Mouse (Mus musculus) gastrocnemius, postnatal 14 days (tissue): ENCODE measurements at regions not wholly inside any gene's neighbourhood (a gene's known extent, or its start where the extent isn't known, plus 50 kb on each side); places are given as distances from the start of the nearest gene placed in this dataset.

ENCODE experiments used
- DNase-seq: peaks from one replicate; pipeline ENCODE4 v3.0.0; 2021; ENCODE audit warnings: mixed read lengths
- intact Hi-C: fragments of 180-260 bp; cut with DNase I; formaldehyde crosslinking; loops from one replicate; pipeline ENCODE4 v1.15.1; 2025; ENCODE audit warnings: low total_unique reads

DNA sequence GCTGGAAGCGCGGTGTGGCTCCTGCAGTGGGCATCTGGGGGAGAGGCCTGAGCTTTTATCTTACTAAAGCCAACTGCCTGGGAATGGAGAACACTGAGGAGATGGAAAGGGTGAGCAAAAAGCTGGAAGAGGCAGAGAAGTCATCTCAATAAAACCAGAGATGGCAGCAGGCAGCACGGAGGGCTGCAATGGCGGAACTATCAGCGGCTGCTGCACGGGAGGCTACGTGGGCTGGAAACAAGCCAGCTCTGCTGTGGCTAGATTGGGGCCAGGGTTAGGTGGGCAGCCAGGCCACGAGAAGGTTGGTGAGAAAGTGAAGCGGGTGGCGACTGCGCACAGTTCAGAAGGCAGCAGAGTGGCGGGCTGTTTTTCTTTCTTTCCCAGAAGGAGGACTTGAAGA is 197.8 kb downstream of the Enc1 start:
- no peak for DNase-seq
- intact Hi-C loops, result no loop called here

DNA sequence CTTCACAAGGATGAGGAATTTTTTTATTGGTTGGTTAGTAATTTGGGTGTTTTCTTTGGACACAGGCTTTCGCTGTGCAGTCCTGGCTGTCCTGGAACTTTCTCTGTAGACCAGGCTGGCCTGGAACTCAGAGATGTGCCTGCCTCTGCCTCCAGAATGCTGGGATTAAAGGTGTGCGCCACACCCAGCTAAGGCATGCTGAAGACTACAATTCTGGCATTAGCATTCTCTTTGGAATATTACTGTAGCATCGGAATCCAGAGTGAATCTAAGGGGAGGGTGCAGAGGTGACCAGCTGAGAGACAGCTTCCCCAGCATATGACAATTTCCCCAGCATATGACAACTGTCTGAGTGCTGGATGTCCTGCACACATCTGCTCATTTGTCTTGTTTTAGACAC is 197.4 kb downstream of the Enc1 start:
- intact Hi-C loops, result no loop called here
- no peak for DNase-seq

DNA sequence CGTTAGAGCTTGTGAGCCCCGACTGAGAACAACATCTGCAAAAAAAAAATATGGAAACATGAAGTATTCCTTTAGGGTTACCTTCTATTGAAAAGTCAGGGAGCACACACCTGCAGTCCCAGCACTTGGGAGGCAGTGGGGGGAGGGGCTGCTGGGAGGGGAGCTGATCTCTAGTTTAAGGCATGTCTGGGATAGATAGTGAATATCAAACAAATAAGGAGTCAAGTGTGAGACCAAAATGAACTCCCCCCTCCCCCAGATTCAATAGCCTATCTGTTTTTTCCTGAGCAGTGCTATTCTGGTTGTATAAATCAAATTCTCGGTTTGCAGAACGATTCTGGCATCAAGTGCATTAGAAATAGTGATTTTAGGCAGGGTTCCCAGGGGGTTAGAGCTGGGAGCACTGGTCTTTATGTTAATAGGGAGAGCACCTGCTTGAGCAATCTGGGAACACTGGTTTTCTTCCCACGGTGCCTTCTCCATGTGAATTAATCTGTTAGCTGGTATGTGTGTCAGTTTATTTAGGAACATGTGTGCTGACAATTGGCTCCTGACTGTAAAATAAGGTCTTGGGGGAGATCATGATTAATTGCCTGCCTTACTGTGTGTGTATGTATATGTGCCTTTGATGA is 195.9 kb downstream of the Enc1 start:
- intact Hi-C loops, result no loop called here
- DNase-seq, result no peak

DNA sequence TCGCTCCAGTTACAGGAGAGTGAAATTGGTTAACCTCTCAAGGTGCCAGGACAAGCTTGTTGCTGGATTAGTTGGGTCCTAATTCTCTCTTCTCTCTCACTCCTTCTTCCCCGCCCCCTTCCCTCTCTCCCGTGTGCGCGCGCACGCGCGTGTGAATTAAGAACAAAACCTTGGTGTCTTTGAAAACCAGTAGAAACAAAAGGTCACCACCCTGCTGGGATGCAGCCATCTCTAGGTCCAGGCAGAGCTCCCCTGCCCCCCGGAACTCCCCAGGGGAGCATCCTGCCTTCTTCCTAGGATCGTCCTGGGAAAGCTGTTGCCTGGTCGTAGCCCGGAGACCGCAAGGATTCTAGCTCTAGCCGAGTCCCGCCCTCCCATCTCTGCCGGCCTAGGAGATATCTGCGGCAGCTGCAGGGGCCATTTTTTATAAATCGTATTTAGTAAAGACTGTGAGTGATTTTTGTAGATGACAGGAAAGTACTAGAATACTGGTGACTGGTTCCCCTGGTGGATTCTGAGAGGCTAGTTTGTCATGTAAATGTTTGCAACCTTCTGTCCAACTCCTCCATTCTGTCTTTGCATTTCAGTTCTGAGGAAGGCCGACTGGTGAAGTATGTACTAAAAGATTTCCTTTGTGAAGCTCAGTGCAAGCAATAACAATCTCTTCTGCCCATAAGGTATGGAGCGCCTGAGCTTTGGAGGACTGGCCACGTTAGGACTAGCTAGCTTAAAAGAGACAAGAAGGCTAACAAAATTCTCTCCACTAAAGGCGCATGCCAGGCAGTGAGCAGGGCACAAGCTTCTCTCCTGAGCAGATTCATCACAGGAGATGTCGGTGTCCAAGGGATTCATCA is 195.2 kb downstream of the Enc1 start:
- intact Hi-C loops, result no loop called here
- DNase-seq, result peak; percentile 63

DNA sequence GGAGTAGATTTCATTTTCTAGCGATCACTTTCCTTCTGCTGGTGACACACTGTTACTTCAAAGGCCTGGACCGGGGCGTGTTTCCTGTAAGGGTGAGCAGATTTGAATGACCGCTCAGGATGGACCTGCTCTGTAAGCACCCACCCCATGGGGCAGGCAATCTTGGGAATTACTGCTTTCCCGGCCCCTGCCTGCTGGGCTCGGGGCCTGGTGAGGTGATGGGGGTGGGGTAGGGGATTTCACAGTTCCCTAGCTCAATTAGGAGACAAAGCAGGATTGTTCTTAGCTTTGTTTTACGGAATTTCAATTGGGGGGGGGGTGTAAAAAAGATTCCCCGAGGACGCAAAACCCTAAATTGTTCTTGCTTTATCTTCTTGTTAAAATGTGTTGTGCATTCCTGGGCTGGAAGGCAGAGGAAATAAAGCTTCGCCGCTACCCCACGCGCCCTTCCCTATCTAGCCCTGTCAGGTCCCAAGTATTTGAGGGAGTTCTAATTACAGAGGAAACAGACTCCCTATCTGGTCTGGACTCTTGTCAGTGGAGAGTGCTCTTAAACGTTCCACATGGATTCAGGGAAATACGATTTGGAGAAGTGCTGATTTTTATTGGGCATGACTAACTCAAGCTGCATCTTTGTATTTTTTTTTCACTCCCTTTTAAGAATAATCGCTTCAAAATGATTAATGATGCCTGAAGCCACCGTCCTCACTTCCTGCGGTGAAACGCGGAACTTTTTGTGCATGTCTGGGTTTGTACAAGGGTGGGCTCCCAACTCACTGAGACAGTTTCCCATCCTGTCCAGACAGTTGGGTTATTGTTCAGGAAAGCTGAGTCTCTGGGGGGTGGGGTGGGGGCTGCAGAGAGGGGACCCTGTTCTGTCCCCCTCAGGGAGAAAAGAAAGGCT is 194.3 kb downstream of the Enc1 start:
- no peak for DNase-seq
- intact Hi-C loops, result no loop called here

DNA sequence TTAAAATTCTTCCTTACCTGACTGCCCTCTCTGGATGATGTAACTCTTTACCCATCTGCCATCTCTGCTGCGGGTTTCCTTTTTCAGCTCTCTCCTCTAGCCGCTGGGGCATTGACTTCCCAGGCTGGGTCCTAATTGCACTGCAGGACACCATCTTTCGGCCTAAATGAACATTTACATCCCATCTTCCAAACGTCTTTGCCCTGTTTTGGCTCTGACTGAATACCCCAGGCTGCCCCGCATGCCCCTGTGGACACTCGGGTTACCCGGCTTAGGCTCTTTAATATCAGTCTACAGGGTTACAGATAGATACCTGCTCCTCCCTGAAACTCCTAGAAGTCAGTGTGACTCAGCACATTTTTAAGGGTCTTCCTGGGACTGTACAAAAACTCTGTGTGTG is 193.3 kb downstream of the Enc1 start:
- DNase-seq, result no peak
- intact Hi-C loops, result no loop called here

DNA sequence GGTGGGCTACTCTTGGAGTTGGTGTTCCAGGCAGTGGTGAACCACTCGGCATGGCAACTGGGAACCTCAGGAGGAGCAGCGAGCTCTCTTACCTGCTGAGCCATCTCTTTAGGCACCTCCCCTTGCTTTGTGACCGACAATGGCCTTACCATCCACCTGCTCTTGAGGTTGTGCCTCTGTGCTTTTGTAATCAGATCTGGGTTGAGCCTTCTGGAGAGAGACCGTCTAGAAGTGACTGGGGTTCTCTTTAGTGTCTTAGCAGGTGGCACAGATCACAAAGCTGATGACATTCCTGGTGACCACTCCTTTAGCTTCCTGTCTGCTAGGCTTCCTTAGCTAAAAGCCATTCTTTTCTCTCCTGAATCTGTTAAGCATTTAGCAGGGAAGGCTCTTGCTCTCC is 191.7 kb downstream of the Enc1 start:
- no peak for DNase-seq
- intact Hi-C loops, result no loop called here

DNA sequence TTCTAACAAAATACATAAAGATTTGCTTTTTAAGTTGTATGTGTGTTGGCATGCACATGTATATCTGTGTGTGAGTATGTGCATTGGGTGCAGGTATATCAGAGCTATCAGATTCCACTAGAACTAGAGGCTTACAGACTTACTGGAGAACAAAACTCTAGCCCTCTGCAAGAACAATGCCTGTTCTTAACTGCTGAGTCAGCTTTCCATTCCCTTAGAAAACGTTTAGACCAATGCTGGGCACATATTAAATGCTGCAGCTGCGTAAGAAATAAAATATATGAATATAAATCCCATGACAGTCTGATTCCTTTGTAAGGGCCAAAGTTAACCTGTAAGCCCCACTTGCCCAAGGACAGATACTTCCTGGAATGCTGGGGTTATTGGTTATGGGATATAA is 190.0 kb downstream of the Enc1 start:
- DNase-seq, result no peak
- intact Hi-C loops, result no loop called here

DNA sequence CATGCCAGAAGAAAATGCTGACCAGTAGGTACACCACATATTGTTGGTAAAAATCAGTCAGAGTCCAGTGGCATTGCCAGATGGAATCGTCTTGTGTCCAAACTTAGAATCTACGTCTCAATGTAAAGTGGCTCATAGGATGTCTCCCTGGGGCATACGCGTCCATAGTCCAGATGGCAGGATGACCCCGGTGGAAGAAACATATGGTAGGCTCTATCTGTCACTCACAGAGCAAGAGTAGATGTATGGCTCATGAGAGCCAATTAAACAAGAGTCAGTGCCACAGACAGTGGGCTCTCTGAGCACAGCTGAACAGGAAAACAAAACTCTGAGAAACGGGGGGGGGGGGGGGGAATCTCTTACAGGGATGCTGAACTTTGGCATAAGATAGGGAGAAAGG is 187.3 kb downstream of the Enc1 start:
- no peak for DNase-seq
- intact Hi-C loops, result no loop called here

DNA sequence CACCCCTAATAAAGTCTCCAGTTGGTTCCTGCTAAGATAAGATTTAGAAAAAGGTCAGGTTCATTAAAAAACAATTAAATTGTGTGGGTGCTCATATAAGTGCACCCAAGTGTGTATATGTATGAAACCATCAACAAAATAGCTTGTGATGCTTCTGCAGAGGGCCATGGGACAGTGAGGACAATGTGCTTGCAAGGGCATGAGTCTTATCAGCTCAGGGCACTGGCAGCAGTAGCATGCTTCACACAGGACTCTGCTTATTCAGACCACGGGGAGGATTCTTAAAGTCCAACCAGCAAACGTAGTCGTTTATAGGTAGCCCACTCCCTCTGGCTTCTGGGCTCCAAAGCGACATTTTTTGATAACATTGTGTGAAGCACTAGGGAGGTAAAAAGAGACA is 186.6 kb downstream of the Enc1 start:
- intact Hi-C loops, result no loop called here

DNA sequence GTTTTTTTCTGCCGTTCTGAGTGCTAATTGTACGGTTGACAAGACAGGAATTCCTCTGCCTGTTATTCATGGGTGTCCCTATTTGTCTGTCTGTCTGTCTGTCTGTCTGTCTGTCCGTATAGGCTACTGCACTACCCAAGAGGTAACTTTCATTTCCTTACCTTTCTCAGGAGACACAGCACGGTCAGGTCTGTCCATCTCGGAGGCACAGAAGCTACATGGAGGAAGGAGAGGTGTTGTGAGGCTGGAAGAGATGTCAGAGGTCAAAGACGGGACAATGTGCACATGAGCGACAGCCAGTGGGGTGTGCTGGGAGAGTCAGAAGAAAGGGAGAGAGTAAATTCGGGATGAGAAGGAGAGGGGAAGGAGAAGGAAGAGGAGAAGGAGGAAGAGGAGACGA is 184.8 kb downstream of the Enc1 start:
- intact Hi-C loops, result no loop called here
- DNase-seq, result no peak

More for the DNA sequence above, 186.6 kb downstream of the Enc1 start:
- DNase-seq, result no peak

DNA sequence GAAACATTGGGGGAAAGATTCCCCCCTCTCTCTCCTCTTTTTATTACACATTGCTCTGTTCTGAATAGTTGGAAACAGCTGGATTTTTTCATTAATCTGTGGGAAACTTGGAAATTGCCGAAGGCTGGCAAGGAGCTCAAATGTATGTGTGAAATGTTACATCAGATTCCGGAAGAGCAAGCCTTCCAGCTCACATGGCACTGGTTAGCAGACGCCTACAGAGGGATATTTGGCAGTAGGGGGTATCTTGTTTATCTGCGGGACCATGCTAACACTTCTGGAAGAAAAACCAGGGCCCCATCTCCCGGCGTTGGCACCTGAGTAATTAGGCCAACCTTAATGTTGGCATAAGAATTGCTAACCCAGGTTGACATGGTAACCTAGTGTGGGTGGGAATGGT is 183.0 kb downstream of the Enc1 start:
- intact Hi-C loops, result no loop called here
- DNase-seq, result no peak

DNA sequence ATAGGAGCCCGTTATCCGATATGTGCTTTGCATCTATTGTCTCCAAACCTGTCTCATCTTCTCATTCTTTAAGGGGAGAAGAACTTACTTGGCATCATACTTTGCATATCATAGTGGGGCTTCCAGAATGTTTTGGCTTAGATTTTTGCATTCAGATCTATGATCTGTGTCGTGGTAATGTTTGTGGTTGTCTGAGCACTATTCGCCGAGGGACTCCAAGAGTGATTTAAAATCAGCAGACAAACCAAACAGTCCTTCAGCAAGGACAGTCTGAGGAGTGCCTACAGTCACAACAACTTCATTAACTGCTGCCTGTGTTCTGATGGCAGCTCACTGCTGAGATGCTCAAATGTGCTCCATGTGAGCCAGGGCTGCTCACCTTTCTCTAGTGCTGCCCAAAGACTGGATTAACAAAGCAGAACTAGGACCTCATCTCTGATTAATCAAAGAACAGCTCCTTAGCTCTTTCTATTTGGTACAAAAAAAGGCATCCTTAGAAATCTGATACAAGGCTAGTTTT is 182.5 kb downstream of the Enc1 start:
- intact Hi-C loops, result no loop called here

DNA sequence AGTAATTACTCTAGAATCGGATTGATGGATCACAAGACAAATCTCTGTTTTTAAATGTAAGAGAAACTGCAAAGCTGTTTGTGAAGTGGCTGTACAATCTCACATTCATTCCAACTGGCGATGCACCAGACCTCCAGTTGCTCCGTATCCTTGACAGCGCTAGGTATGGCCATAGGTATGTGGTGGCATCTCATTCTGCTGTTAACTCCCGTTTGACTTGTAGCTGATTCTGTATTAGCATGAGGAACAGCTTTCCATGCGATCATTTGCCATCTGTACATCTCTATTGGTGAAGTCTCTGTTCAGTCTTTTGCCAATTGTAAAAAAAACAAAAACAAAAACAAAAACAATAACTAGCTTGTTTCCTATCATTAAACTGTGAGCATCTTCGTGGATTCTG is 182.0 kb downstream of the Enc1 start:
- intact Hi-C loops, result no loop called here

More for the DNA sequence above, 182.5 kb downstream of the Enc1 start:
- no peak for DNase-seq

DNA sequence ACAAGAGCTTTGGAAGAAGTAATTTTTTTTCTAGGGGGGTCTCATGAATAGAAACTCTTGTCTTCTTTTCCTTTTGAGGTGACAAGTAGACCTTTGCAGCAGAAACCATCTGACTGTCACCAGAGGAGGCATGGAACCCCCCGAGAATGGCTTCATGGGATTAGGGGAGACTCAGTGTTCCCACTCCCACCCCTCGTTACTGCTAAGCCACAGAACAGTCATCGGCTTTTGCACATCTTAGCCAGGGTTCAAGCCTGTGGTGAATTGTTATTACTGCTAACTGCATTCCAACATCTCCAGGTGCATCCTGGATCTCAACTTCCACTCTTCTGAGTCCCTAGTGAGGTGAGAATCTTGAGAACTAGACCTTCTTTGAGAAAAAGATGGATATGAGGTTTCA is 180.9 kb downstream of the Enc1 start:
- intact Hi-C loops, result no loop called here
- DNase-seq, result no peak

More for the DNA sequence above, 182.0 kb downstream of the Enc1 start:
- no peak for DNase-seq

DNA sequence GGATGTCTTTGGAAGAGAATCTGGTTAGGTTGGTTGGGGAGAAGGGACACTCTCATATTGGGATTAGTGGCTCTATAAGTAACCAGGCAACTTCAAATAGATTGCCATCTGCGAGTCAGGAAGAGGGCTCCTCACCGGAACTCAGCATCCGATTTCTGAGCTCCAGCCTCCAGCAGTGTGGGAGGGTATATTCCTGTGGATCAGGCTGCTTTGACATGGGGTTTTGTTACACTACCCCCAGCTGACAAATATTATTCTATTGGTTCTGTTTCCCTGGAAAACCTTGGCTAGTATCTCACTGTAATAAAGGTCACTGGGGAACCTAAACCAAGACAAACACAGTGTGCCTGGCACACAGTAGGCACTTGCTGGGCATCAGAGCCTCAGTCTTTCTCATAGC is 179.9 kb downstream of the Enc1 start:
- no peak for DNase-seq
- intact Hi-C loops, result no loop called here

DNA sequence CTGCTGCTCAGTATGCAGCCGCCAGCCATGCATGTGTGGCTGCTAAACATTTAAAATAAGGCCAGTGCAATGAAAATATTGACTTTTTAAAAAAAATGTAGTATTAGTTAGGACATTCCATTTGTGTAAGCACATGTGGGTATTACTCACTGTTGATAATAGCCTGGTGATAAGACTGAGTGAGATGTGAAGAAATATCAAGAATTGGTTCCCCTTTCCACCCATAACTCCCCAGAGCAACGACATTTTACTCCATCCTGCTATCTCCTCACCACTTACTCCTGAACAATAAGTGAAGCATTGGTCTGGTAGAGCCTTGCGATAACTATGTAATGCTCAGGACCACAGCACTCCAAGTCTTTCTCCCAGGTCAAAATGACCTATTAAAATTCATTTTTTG is 178.2 kb downstream of the Enc1 start:
- no peak for DNase-seq
- intact Hi-C loops, result no loop called here

DNA sequence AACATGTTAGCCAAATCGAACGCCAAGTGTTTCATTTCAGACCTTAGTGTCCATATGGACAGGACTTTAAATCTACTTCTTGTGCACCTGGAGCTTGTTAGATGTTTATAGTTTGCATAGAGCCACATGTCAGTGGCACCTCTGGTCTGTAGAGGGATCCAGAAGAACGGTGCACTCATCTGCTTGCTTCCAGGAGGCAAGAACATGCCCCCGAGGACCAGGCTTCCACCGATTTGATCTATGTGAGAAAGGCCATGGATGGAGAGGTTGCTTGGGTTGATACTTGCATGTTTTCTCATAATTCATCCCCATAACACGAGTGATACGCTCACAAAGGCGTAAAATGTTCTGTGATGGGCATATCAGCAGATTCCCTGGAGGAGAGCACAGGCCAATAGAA is 177.8 kb downstream of the Enc1 start:
- no peak for DNase-seq
- intact Hi-C loops, result no loop called here

DNA sequence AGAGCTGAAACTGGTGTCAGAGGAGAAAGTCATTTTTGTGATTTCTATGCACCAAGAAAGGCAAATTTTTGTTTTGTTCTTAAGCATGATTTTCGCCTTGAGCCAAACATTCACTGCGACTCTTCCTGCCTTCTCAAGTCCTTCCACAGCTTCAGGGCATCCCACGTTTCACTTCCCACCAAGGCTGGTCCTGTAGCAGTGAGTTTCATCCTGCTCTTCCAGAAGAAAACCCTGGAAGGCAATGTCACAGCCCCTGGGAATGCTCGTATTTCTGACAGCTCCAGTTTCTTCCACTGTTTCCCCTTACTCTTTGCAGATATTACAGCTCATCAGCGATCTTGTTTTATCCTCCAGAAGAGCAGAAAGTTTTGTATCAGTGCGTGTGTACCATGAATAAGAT is 177.2 kb downstream of the Enc1 start:
- no peak for DNase-seq
- intact Hi-C loops, result no loop called here
